Mouse (Mus musculus): ENCODE results near the gene Wdr90. TPM values are rescaled to one million over a fixed set of nuclear protein-coding genes. Genes with fewer than 3 reads are reported as not detected.
A peak's percentile ranks its signal among the peaks of the same experiment; 100 is the strongest.

The Wdr90 gene
- polyA plus RNA-seq, 1 experiment from 2014 or later = 15.1 TPM

DNA sequence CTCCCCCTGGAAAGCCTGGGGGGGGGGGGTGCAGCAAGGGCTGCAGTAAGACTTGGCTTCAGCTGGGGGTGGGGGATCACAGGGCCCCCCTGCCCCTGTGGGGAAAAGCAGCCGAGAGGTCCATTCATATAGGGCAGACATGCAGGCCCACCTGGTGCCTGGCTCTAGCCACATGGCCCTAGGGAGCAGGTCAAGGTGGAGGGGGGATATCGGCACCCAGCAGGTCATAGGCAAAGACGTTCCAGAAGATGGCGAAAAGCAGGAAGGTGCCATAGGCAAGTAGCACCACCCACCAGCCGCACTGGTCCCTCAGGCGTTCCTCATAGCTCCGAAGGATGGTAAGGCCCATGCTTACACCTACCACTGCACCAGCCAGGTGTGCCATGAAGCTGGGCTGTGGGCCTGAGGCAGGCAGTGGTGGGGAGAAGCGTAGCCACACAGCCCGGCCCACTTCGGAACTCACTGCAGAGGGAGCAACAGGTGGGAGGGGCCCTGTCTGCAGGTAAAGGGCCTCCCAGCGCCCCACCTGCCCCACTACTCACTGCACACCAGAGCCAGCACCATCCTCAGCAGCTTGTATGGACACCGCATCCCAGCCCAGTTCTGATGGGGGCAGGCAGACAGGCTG lies 26.6 kb downstream of the Wdr90 start:
- 85% methylated on average over 12 of the region's 12 CpGs for WGBS
- H3K36me3 ChIP-seq = peaks cover 63% of the 10 kb centered on the region
- peaks cover 74% of the 10 kb centered on the region for H3K4me1 ChIP-seq
- H3K9me3 ChIP-seq = no peaks in the 10 kb centered on the region
- peak overlapping the region; percentile 98 for H3K27ac ChIP-seq (replicated peaks)
- H3K27me3 ChIP-seq (replicated peaks) = no peaks in the 10 kb centered on the region
- peak overlapping the region; percentile 99 for H3K4me2 ChIP-seq
- peak overlapping the region; percentile 74 for H3K4me3 ChIP-seq
- H3K9ac ChIP-seq = peak overlapping the region; percentile 92
- no peak for ATAC-seq (ENCODE audit: extremely low read depth, insufficient number of reproducible peaks, low FRiP score, low TSS enrichment)

DNA sequence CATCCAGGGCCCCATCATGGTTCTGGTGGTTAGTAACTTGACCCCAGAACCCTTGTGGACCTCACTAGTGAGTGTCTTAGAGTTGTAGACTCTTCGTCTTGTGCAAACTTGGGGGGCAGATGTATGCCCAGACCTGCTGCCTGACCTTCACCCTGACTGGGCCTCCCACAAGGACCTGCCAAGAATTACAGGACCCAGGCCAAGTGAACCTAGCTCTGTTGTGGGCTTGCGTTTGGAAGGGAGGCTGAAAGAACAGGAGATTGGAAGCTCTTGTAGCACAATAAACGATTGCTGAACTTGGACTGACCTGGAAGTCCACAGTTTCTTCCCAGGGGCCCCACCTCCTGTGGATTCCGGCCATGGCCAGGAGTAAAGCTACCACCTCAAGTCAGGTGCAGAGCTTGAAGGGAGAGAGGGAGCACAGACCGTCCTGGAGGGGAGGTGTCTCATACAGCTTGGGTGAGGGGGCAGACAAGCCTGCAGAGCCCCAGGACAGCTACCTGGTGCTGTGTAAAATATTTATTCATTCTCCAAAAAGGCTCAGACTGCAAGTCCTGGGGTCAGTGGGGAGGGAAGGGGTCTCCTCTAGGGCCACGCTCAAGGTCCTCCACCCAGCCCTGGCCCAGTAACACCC lies 27.2 kb downstream of the Wdr90 start:
- Histone ChIP-seq H3K4me2 (peak overlapping the region; percentile 99), H3K4me1 (peaks cover 78% of the 10 kb centered on the region), H3K4me3 (peak overlapping the region; percentile 74), H3K9me3 (no peaks in the 10 kb centered on the region), H3K27ac (replicated peaks) (peak overlapping the region; percentile 98), H3K36me3 (peaks cover 58% of the 10 kb centered on the region), H3K27me3 (replicated peaks) (no peaks in the 10 kb centered on the region), H3K9ac (peak overlapping the region; percentile 92)
- no peak for ATAC-seq (ENCODE audit: extremely low read depth, insufficient number of reproducible peaks, low FRiP score, low TSS enrichment)
- WGBS = 21% methylated on average over 6 of the region's 6 CpGs

DNA sequence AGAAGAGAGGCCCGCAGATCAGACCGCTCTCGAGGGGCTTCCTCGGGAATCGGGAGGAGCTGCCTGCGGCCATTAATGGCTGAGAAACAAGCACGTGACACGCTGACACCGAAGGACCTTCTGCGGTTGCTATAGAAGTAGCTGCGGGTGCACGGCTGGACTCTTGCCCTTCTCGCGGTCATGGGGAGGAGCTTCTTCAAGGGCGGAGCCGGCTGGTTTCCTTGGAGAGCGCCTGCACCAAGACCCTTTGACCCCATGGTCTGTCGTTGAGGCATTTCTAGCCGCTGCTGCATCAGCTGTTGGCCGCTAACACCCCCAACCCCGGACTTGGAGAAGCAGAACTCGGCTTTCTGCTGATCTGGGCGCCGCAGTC lies 28.0 kb downstream of the Wdr90 start, which contains the start of gene Stub1:
Gene Stub1 (minus strand): TSS at position 114 of the 373 bp plus-strand sequence.
- Histone ChIP-seq H3K9ac (peak within 1 kb of the TSS; percentile 92), H3K4me2 (peak within 1 kb of the TSS; percentile 99), H3K36me3 (peaks cover 50% of the 10 kb centered on the region), H3K27me3 (replicated peaks) (no peaks in the 10 kb centered on the region), H3K4me3 (peak within 1 kb of the TSS; percentile 74), H3K27ac (replicated peaks) (peak within 1 kb of the TSS; percentile 98), H3K4me1 (peaks cover 82% of the 10 kb centered on the region), H3K9me3 (no peaks in the 10 kb centered on the region)
- ATAC-seq (ENCODE audit: extremely low read depth, insufficient number of reproducible peaks, low FRiP score, low TSS enrichment) = peak; percentile 64
- under 1% methylated on average over 24 of the region's 24 CpGs for WGBS

DNA sequence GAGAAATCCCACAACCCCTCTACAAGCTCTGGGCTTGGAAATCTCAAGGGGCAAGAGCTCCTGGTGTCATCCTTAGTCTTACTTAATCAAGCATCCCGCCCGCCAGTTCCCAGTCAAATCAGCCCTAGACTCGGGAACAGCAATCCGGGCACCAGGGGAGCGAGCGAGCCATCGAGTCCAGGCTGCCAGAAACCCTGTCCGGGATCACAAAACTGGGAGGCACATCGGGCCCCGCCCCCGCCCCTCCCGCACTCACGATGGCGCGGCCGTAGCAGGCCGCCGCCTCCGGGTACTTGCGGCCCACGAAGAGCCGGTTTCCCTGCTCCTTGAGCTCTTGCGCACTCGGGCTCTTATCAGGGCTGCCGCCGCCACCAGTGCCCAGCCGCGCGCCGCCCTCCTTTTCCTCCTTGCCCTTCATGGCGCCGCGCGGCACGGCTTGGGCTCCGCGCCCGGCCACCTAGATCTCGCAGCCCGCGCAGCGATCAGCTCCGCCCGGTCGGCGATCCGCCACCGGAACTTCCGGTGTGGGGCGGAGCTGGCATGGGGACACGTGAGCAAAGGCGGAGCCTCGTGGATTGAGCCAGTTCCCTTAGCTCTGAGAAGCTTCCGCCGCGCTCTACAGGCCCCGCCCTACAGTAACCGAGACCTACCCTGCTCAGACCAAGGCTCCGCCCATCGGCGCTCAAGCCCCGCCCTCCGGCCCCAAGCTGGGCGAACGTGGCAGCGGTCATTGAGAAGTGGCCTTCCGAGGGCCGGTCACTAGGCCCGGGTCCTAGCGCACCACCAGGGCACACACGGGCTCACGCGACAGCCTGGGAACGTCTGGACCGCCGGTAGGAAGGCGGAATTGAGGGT lies 28.6 kb downstream of the Wdr90 start:
- Histone ChIP-seq H3K4me2 (peak overlapping the region; percentile 99), H3K4me3 (peak overlapping the region; percentile 74), H3K9ac (peak overlapping the region; percentile 92), H3K27ac (replicated peaks) (peak overlapping the region; percentile 98), H3K36me3 (peaks cover 50% of the 10 kb centered on the region), H3K4me1 (peaks cover 81% of the 10 kb centered on the region), H3K27me3 (replicated peaks) (no peaks in the 10 kb centered on the region), H3K9me3 (no peaks in the 10 kb centered on the region)
- under 1% methylated on average over 77 of the region's 77 CpGs for WGBS
- peak; percentile 94 for ATAC-seq (ENCODE audit: extremely low read depth, insufficient number of reproducible peaks, low FRiP score, low TSS enrichment)

DNA sequence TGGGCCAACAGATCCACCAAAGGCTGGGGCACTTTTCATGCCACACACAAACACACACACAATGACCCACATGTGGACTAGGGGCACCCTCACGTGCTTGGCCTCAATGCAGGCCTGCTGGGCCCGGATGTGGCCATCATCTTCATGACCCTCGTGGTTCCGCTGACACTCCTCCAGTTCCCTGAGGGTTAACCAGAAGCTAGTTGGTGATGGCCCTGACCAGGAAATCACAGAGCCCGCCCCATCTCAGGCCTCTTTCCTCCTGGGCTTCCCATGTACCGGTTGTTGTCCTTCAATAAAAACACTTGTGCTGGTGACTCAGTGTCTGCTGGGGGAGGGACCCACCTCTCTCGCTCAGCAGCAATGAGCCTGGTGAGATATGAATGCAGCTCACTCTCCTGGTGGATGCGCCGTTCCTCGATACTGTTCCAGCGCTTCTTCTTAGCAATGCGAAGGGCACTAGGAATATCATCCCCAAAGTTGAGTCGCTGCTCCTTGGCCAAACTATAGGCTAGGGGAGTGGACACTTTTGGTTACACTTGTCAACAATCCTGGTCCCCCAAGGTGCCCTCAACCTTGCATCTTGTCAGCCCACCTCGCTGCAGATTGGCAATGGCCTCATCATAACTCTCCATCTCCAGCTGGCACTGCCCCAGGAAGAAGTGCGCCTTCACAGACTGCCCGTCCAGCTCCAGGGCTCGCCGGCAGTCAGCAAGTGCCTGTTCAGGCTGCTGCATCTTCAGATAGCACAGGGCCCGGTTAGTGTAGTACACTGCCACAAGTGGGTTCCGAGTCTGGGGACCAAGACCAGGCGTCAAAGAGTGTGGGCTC lies 29.6 kb downstream of the Wdr90 start:
- no peaks in the 10 kb centered on the region for H3K9me3 ChIP-seq
- H3K4me3 ChIP-seq = peak overlapping the region; percentile 74
- peaks cover 57% of the 10 kb centered on the region for H3K36me3 ChIP-seq
- ATAC-seq (ENCODE audit: extremely low read depth, insufficient number of reproducible peaks, low FRiP score, low TSS enrichment) = no peak
- H3K9ac ChIP-seq = peak overlapping the region; percentile 92
- peaks cover 71% of the 10 kb centered on the region for H3K4me1 ChIP-seq
- H3K27me3 ChIP-seq (replicated peaks) = no peaks in the 10 kb centered on the region
- peak overlapping the region; percentile 99 for H3K4me2 ChIP-seq
- 46% methylated on average over 21 of the region's 21 CpGs for WGBS
- H3K27ac ChIP-seq (replicated peaks) = peak overlapping the region; percentile 98

DNA sequence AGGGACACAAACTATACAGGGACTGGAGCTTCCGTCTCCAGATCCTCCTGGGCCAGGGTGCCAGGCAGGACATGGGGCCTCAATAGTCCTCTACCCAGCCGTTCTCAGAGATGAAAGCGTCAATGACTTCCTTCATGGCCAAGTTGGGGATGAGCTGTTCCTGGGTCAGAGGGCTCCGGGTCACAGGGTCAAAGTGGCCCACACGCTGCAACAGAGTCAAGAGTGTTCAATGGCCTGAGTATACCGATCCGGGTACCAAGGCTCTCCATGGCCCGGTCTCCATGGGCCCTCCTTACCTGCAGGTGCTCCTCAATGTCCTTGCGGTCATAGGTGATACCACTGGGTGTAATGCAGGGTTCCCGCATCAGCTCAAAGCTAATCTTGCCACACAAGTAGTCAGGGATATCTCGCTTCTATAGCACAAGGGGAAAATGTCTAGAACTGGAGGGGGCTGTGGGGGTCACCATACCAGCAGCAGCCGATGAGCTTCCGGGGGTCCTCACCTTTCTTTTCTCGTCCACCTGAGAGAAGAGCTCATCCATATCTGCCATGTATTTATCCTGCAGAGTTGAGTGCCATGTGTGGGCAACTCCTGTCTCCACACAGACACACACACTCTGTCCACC lies 30.4 kb downstream of the Wdr90 start:
- Histone ChIP-seq H3K4me3 (peak overlapping the region; percentile 74), H3K36me3 (peaks cover 63% of the 10 kb centered on the region), H3K9me3 (no peaks in the 10 kb centered on the region), H3K4me1 (peaks cover 64% of the 10 kb centered on the region), H3K27ac (replicated peaks) (no peak overlapping the region), H3K4me2 (peak overlapping the region; percentile 99), H3K27me3 (replicated peaks) (no peaks in the 10 kb centered on the region), H3K9ac (peak overlapping the region; percentile 92)
- 83% methylated on average over 14 of the region's 14 CpGs for whole genome bisulfite sequencing
- ATAC-seq (ENCODE audit: extremely low read depth, insufficient number of reproducible peaks, low FRiP score, low TSS enrichment) = no peak

DNA sequence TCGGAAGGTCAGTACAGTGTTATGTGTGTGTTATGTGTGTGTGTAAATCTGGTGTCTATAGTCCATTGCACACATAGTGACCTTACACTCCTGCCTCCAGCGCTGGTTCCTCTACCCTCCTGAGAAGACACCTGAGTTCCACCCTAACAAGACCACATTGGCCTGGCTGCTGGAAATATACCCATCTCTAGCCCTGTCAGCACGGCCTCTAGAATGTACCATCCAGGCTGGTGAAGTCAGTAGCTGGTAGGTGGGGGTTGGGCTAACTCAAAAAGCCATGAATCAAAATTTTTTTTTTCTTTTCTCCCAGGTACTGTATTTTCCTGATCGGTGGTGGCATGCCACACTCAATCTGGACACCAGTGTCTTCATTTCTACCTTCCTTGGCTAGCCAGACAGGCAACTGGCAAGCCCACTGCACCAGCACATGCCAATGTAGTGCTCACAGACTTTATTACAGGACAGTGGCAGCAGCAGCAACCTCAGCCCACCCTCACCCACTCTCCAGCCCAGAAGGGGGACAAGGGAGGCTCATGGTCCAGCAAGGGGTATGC lies 31.0 kb downstream of the Wdr90 start:
- 82% methylated on average over 4 of the region's 4 CpGs for WGBS
- H3K4me2 ChIP-seq = peak overlapping the region; percentile 99
- peak overlapping the region; percentile 74; the same call in 1 of the 2 replicates for H3K4me3 ChIP-seq
- no peaks in the 10 kb centered on the region for H3K27me3 ChIP-seq (replicated peaks)
- H3K36me3 ChIP-seq = peaks cover 63% of the 10 kb centered on the region
- H3K27ac ChIP-seq (replicated peaks) = no peak overlapping the region; the same call in 1 of the 2 replicates
- H3K9me3 ChIP-seq = no peaks in the 10 kb centered on the region
- H3K9ac ChIP-seq = peak overlapping the region; percentile 89
- peaks cover 58% of the 10 kb centered on the region for H3K4me1 ChIP-seq
- no peak for ATAC-seq (ENCODE audit: extremely low read depth, insufficient number of reproducible peaks, low FRiP score, low TSS enrichment)

DNA sequence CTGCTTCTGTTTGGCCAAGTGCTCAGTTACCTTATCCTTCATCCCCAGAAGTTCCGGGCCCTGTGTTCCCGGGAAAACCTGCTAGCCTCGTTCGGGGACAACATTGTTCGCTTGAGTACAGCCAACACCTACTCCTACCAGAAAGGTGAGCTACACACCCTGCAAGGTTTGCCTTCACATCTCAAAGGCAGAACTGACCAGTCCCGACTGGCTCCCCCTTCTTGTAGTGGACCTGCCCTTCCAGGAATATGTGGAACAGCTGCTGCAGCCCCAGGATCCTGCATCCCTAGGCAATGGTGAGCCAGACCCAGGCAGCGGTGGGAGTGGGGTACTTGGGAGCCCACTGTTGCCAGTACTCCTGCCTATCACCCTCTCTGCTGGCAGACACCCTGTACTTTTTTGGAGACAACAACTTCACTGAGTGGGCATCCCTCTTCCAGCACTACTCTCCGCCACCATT lies 31.7 kb downstream of the Wdr90 start:
- no peaks in the 10 kb centered on the region for H3K9me3 ChIP-seq
- peak overlapping the region; percentile 91 for H3K4me2 ChIP-seq
- peaks cover 58% of the 10 kb centered on the region for H3K4me1 ChIP-seq
- peak overlapping the region; percentile 89 for H3K9ac ChIP-seq
- H3K36me3 ChIP-seq = peaks cover 57% of the 10 kb centered on the region
- peak overlapping the region; percentile 93 for H3K27ac ChIP-seq (replicated peaks)
- peak overlapping the region; percentile 74 for H3K4me3 ChIP-seq
- no peak for ATAC-seq (ENCODE audit: extremely low read depth, insufficient number of reproducible peaks, low FRiP score, low TSS enrichment)
- 38% methylated on average over 8 of the region's 8 CpGs for WGBS
- no peaks in the 10 kb centered on the region for H3K27me3 ChIP-seq (replicated peaks)

DNA sequence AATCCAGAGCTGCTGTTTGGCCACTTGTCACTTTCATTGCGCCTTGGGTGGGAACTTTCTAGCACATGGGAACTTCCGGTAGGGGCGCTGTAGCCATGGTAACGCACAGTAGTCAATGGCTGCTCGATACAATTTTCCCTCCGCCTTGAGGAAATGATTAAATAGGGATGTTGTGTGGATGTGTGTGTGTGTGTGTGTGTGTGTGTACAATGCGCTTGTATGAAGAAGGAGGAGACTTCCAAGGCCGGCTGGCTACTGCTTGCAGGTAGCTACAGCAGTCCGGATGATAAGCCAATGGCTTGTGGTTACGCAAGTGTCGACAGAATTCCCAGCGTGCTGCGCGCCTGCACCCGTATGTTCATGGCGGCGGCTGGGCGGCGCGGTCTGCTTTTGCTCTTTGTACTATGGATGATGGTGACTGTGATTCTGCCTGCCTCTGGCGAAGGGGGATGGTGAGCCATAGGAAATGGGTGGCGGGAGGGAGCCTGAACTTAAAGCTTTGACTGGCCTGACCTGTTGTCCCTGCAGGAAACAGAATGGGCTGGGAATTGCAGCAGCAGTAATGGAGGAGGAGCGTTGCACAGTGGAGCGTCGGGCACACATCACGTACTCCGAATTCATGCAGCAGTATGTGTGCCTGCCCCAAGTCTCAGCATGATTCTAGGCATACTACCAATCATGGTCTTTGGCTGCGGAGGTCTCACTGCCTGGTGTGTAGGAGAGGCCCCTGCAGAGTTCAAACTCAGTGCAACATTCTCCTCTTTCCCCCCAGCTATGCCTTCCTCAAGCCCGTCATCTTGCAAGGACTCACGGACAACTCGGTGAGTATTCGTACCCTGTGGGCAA lies 32.4 kb downstream of the Wdr90 start, which contains the start of gene Jmjd8:
Gene Jmjd8 (plus strand): TSS at position 156 of the 846 bp plus-strand sequence.
- Histone ChIP-seq H3K36me3 (peaks cover 55% of the 10 kb centered on the region), H3K27ac (replicated peaks) (peak within 1 kb of the TSS; percentile 93), H3K4me1 (peaks cover 58% of the 10 kb centered on the region), H3K4me3 (peak within 1 kb of the TSS; percentile 74), H3K9ac (peak within 1 kb of the TSS; percentile 89), H3K9me3 (no peaks in the 10 kb centered on the region), H3K4me2 (peak within 1 kb of the TSS; percentile 91), H3K27me3 (replicated peaks) (no peaks in the 10 kb centered on the region)
- no peak for ATAC-seq (ENCODE audit: extremely low read depth, insufficient number of reproducible peaks, low FRiP score, low TSS enrichment)
- 1% methylated on average over 32 of the region's 32 CpGs for WGBS

All from heart, embryonic 13.5 days (tissue).